Mouse (Mus musculus): ENCODE data around the gene Becn1.

- peak; percentile 43; the same call in 1 of the 2 replicates for TF ChIP-seq CTCF (IDR thresholded peaks at IDR 0.05; ENCODE audit: extremely low read depth, insufficient read depth, insufficient read length, insufficient replicate concordance)
- TF ChIP-seq POLR2A (IDR thresholded peaks at IDR 0.05; ENCODE audit: low read depth, low read length), result no peak
These were observed 53.7 kb downstream of the Becn1 start for GRCm38 (mm10) chr11:101248258-101248994.
